Mouse (Mus musculus): Measurements from ENCODE around the gene Gng10. TPM values are rescaled to one million over a fixed set of nuclear protein-coding genes. Genes with fewer than 3 reads are reported as not detected.

The Gng10 gene
- polyA plus RNA-seq, 1 experiment from 2014 or later, result 102 TPM

DNA sequence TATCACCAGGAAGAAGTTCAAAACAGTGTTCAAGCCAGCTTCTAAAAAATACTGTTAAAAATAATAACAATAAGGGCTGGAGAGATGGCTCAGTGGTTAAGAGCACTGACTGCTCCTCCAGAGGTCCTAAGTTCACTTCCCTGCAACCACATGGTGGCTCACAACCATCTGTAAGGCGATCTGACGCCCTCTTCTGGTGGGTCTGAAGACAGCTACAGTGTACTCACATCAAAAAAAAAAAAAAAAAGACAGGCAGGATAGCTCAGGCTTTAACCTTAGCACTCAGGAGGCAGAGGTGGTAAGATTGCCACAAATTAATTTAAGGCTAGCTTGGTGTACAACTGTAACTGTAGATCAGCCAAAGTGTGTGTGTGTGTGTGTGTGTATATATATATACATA lies 34.3 kb upstream of the Gng10 start:
- no peaks in the 10 kb centered on the region for H3K27me3 ChIP-seq (replicated peaks)
- no peaks in the 10 kb centered on the region for H3K36me3 ChIP-seq
- no peak for ATAC-seq (ENCODE audit: low FRiP score, low read depth)
- no peak overlapping the region for H3K9ac ChIP-seq
- no peaks in the 10 kb centered on the region for H3K9me3 ChIP-seq
- no peak overlapping the region for H3K4me3 ChIP-seq
- H3K27ac ChIP-seq, result no peak overlapping the region
- 3% methylated on average over 2 of the region's 2 CpGs for WGBS
- H3K4me1 ChIP-seq, result peaks cover 22% of the 10 kb centered on the region
- no peak overlapping the region for H3K4me2 ChIP-seq (replicated peaks)

DNA sequence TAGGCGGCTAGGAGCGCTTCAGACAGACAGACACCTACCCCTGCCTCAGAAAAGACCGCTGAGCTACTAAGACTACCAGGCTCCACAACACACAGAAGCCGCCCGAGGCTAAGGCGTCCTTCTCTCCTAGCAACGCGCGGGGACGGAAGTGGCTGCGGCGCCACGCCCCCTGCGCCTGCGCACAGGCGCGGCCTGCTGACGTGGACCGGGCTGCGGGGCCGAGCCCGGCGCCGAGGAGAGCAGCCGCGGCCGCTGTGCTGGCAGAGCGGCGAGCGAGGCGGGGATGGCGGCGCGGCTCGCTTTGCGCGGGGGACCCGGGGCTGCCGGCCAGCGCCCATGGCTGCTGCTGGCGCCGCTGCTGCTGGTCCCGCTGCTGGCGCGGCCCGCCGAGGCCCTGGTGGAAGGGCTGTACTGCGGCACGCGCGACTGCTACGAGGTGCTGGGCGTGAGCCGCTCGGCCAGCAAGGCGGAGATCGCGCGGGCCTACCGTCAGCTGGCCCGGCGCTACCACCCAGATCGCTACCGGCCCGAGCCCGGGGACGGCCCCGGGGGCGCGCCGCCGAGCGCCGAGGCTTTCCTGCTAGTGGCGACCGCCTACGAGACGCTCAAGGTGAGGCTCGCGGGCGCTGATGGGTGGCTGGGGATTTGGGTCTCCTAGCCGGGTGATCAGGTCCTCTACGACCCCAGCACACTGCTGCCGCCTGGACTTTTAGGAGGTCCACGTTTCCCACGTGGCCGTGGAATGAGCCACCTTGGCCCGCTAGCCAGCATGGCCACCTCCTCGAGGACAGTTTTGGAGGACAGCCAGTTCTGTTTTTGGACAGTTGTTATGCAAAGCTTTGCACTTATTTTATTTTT lies 31.7 kb upstream of the Gng10 start, which contains the start of gene Gm20503:
Gm20503 (plus strand) TSS at position 263 of the 858 bp plus-strand sequence.
- H3K4me2 ChIP-seq (replicated peaks), result peak within 1 kb of the TSS; percentile 70
- no peaks in the 10 kb centered on the region for H3K36me3 ChIP-seq
- peak within 1 kb of the TSS; percentile 60; the same call in 1 of the 2 replicates for H3K27ac ChIP-seq
- under 1% methylated on average over 80 of the region's 89 CpGs for WGBS
- H3K4me1 ChIP-seq, result peaks cover 30% of the 10 kb centered on the region
- H3K4me3 ChIP-seq, result peak within 1 kb of the TSS; percentile 93
- peak within 1 kb of the TSS; percentile 95 for H3K9ac ChIP-seq
- H3K9me3 ChIP-seq, result no peaks in the 10 kb centered on the region
- no peaks in the 10 kb centered on the region for H3K27me3 ChIP-seq (replicated peaks)
- peak; percentile 99 for ATAC-seq (ENCODE audit: low FRiP score, low read depth)

DNA sequence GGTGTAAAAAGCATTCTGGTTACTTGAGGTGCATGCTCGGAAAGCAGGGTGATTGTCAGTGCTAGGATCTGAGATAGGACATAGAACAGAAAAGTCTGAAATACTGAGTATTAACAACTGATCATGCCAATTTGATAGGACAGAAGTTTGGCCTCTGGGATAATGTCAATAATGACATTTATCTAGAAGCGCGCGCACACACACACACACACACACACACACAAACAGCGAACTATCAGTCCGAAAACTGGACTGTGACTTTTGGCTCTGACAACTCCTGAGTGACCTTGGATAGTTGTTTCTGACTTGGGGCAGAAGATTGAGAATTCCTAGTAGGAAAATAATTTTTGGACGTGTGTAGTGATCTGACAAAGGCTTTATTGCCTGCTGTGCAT lies 31.1 kb upstream of the Gng10 start:
- H3K9ac ChIP-seq, result peak overlapping the region; percentile 95
- ATAC-seq (ENCODE audit: low FRiP score, low read depth), result no peak
- peak overlapping the region; percentile 70 for H3K4me2 ChIP-seq (replicated peaks)
- H3K4me3 ChIP-seq, result peak overlapping the region; percentile 93
- H3K9me3 ChIP-seq, result no peaks in the 10 kb centered on the region
- no peaks in the 10 kb centered on the region for H3K27me3 ChIP-seq (replicated peaks)
- H3K36me3 ChIP-seq, result no peaks in the 10 kb centered on the region
- H3K27ac ChIP-seq, result no peak overlapping the region
- WGBS, result 38% methylated on average over 7 of the region's 7 CpGs
- H3K4me1 ChIP-seq, result peaks cover 30% of the 10 kb centered on the region

DNA sequence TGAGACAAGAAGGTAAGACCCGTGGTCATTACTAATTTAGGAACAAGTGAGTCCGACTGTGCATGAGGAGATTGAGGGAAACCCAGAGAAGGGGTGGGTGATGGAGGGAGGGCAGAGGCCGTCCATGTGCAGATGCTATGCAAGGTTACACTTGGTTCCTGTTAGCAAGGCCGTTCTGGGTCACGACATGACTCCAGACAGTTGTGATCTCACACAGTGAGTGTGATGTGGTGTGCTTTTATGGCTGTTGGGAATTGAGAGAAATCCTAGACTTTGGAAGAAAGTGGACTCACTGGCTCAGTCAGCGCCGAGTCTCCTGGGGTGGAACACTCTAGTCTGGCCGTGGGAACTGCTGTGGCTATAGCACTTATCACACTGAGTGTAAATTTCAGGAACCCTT lies 28.7 kb upstream of the Gng10 start:
- WGBS, result 60% methylated on average over 8 of the region's 8 CpGs
- no peaks in the 10 kb centered on the region for H3K27me3 ChIP-seq (replicated peaks)
- no peak overlapping the region for H3K4me2 ChIP-seq (replicated peaks)
- no peaks in the 10 kb centered on the region for H3K36me3 ChIP-seq
- H3K9me3 ChIP-seq, result no peaks in the 10 kb centered on the region
- no peak overlapping the region for H3K27ac ChIP-seq
- peaks cover 30% of the 10 kb centered on the region for H3K4me1 ChIP-seq
- H3K4me3 ChIP-seq, result no peak overlapping the region
- no peak for ATAC-seq (ENCODE audit: low FRiP score, low read depth)
- no peak overlapping the region for H3K9ac ChIP-seq

DNA sequence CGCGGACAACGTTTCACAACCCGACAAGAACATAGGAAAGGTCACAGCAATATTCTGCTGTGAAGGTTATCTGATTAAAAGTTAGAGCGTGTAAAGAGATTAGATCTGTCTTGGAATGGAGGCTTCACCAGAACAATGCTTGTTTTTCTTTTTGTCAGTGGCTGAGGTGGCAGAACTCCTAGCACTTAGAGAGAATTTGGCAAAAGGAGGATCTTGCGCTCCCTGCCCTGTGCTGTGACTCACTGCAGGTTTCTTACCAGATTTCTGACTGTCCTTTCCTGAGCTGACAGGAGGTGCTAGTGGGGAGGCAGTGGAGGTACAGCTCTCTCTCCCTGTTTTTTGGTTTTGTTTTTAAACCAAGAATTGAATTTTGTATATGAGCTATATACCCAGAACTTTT lies 27.9 kb upstream of the Gng10 start:
- Histone ChIP-seq H3K4me2 (replicated peaks) (no peak overlapping the region), H3K4me1 (peaks cover 30% of the 10 kb centered on the region), H3K36me3 (no peaks in the 10 kb centered on the region), H3K27ac (no peak overlapping the region), H3K9ac (no peak overlapping the region), H3K4me3 (no peak overlapping the region), H3K9me3 (no peaks in the 10 kb centered on the region), H3K27me3 (replicated peaks) (no peaks in the 10 kb centered on the region)
- WGBS, result 91% methylated on average over 6 of the region's 6 CpGs
- ATAC-seq (ENCODE audit: low FRiP score, low read depth), result no peak

DNA sequence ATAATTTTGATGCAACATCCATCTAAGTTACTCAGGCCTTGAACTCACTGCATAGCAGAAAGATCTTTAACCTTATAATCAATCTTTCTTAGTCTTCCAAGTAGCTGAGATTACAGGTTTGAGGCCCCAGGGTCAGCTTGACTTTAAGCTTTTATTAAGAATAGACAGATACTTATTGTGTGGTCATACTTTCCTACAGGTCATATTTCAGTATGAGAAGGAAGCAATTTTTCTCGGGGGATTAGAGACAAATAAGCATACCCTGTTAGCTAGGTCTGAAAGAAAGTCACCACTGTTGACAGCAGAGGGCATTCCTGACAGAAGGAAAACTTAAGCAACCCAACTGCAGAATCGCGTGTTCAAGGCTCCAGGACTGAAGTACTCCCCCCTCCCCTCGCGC lies 26.9 kb upstream of the Gng10 start:
- H3K4me2 ChIP-seq (replicated peaks), result no peak overlapping the region
- 80% methylated on average over 5 of the region's 5 CpGs for WGBS
- H3K4me1 ChIP-seq, result peaks cover 27% of the 10 kb centered on the region
- H3K4me3 ChIP-seq, result no peak overlapping the region
- no peaks in the 10 kb centered on the region for H3K27me3 ChIP-seq (replicated peaks)
- H3K9ac ChIP-seq, result no peak overlapping the region
- H3K36me3 ChIP-seq, result no peaks in the 10 kb centered on the region
- no peak overlapping the region for H3K27ac ChIP-seq
- H3K9me3 ChIP-seq, result no peaks in the 10 kb centered on the region
- no peak for ATAC-seq (ENCODE audit: low FRiP score, low read depth)

DNA sequence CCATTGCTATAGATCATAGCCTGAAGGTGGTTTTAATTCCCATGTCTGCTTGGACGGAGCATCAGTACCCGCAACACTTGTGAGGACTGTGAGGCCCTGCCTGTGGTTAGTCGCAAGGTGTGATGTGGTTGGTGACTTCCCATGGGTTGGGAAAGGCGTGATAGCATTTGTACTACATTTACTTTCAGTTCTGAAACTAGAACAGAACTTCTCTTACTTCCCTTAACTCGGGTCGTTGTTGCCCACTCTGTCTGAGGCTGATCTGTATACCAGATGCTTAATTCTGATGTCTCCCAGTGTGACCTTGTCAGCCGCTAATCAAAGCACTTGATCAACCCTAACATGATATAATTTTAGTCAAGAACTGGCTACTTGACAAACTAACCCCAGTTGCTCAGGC lies 25.7 kb upstream of the Gng10 start:
- H3K4me2 ChIP-seq (replicated peaks), result no peak overlapping the region
- no peak overlapping the region for H3K27ac ChIP-seq
- H3K4me1 ChIP-seq, result peaks cover 20% of the 10 kb centered on the region
- WGBS, result 93% methylated on average over 7 of the region's 7 CpGs
- no peaks in the 10 kb centered on the region for H3K9me3 ChIP-seq
- H3K36me3 ChIP-seq, result no peaks in the 10 kb centered on the region
- H3K4me3 ChIP-seq, result no peak overlapping the region
- H3K9ac ChIP-seq, result no peak overlapping the region
- no peak for ATAC-seq (ENCODE audit: low FRiP score, low read depth)
- H3K27me3 ChIP-seq (replicated peaks), result no peaks in the 10 kb centered on the region

- no peak overlapping the region for H3K4me2 ChIP-seq (replicated peaks)
- peaks cover 15% of the 10 kb centered on the region for H3K4me1 ChIP-seq
- H3K4me3 ChIP-seq, result no peak overlapping the region
- no peaks in the 10 kb centered on the region for H3K27me3 ChIP-seq (replicated peaks)
- no peaks in the 10 kb centered on the region for H3K9me3 ChIP-seq
- no peaks in the 10 kb centered on the region for H3K36me3 ChIP-seq
- 84% methylated on average over 4 of the region's 4 CpGs for WGBS
- H3K9ac ChIP-seq, result no peak overlapping the region
- no peak overlapping the region for H3K27ac ChIP-seq
- ATAC-seq (ENCODE audit: low FRiP score, low read depth), result no peak
These were observed 25.2 kb upstream of the Gng10 start for GRCm38 (mm10) chr4:59009696-59010095.

GRCm38 (mm10) chr4:59011446-59011845 lies 23.4 kb upstream of the Gng10 start:
- H3K9me3 ChIP-seq, result no peaks in the 10 kb centered on the region
- H3K36me3 ChIP-seq, result peaks cover under 1% of the 10 kb centered on the region; the same call in 1 of the 2 replicates
- WGBS, result 85% methylated on average over 3 of the region's 3 CpGs
- H3K4me1 ChIP-seq, result peaks cover 1% of the 10 kb centered on the region; the same call in 1 of the 2 replicates
- no peak overlapping the region for H3K9ac ChIP-seq
- no peak overlapping the region for H3K4me2 ChIP-seq (replicated peaks)
- H3K27ac ChIP-seq, result no peak overlapping the region
- H3K4me3 ChIP-seq, result no peak overlapping the region
- ATAC-seq (ENCODE audit: low FRiP score, low read depth), result no peak
- no peaks in the 10 kb centered on the region for H3K27me3 ChIP-seq (replicated peaks)

- Histone ChIP-seq H3K9ac (no peak overlapping the region), H3K4me3 (no peak overlapping the region), H3K4me2 (replicated peaks) (no peak overlapping the region), H3K4me1 (no peaks in the 10 kb centered on the region), H3K9me3 (no peaks in the 10 kb centered on the region), H3K36me3 (peaks cover 20% of the 10 kb centered on the region), H3K27me3 (replicated peaks) (no peaks in the 10 kb centered on the region), H3K27ac (no peak overlapping the region)
- no peak for ATAC-seq (ENCODE audit: low FRiP score, low read depth)
- 92% methylated on average over 3 of the region's 3 CpGs for WGBS
These were observed 19.7 kb upstream of the Gng10 start for GRCm38 (mm10) chr4:59015181-59015580.

DNA sequence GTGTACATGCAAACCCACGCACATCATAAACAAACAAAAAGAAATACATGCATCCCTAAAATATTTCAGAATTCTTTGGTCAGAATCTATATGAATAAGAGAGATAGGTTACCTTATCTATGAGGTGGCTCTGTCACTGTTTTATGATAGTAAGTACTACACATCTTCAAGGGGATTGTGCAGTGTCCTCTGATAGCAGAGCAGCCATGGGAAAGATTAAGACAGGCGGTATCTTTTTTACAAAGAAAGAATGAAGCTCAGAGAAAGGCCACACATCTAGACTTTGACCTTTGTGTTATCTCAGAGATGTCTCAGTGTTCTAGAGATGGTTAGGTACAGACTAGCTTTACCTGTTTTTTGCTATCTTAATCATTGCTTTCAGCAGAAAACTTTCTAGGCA lies 18.0 kb upstream of the Gng10 start:
- H3K27me3 ChIP-seq (replicated peaks), result no peaks in the 10 kb centered on the region
- H3K4me2 ChIP-seq (replicated peaks), result no peak overlapping the region
- H3K4me1 ChIP-seq, result no peaks in the 10 kb centered on the region
- no peak for ATAC-seq (ENCODE audit: low FRiP score, low read depth)
- H3K36me3 ChIP-seq, result peaks cover 30% of the 10 kb centered on the region
- no peak overlapping the region for H3K4me3 ChIP-seq
- H3K27ac ChIP-seq, result no peak overlapping the region
- no peak overlapping the region for H3K9ac ChIP-seq
- WGBS, result 88% methylated on average over 2 of the region's 2 CpGs
- no peaks in the 10 kb centered on the region for H3K9me3 ChIP-seq

DNA sequence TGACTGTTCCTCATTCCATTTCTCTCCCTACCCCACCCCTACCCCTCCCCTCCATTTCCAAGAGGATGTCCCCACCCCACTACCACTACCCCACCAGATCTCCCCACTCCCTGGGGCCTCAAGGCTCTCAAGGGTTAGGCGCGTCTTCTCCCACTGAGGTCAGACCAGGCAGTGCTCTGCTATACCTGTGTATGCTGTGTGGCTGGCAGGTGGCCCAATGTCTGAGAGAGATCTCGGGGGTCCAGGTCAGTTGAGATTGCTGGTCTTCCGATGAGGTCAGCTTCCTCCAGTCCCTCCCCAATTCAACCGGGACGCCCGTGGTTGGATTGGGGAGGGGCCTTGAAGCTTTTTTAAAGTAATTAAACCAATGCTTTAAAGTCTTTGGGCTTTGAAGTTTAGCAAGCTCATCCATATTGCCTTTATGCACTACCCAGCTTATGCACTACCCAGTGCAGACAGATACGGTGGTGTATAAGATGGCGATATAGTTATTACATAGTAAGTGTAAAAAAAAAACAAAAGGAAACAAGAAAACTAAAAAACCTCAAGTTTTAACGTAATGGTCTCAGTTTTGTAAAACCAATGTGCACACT lies 467 bp upstream of the Gng10 start:
- Histone ChIP-seq H3K9ac (peak overlapping the region; percentile 81; the same call in 1 of the 2 replicates), H3K27me3 (replicated peaks) (no peaks in the 10 kb centered on the region), H3K4me2 (replicated peaks) (peak overlapping the region; percentile 64), H3K4me1 (no peaks in the 10 kb centered on the region; the same call in 1 of the 2 replicates), H3K9me3 (no peaks in the 10 kb centered on the region), H3K36me3 (0 out of 2 replicates have a peak, but pooled peaks cover 4% of the 10 kb centered on the region), H3K27ac (no peak overlapping the region), H3K4me3 (peak overlapping the region; percentile 61)
- peak; percentile 27; the same call in 1 of the 2 replicates for ATAC-seq (ENCODE audit: low FRiP score, low read depth)
- WGBS, result 84% methylated on average over 10 of the region's 10 CpGs

Data from neural tube, embryonic 12.5 days (tissue).